Mouse (Mus musculus): ENCODE results near the gene Txlna.

Txlna gene

GRCm38 (mm10) chr4:129588865-129589264 is 52.0 kb downstream of the Txlna start:
- no peak for DNase-seq (ENCODE audit: extremely low read depth, low read depth)

GRCm38 (mm10) chr4:129586943-129587342 is 53.9 kb downstream of the Txlna start:
- no peak for DNase-seq (ENCODE audit: extremely low read depth, low read depth)

- DNase-seq (ENCODE audit: extremely low read depth, low read depth) = no peak
Measured at GRCm38 (mm10) chr4:129585773-129586172, 55.1 kb downstream of the Txlna start.

- DNase-seq (ENCODE audit: extremely low read depth, low read depth) = peak; percentile 56
Measured at GRCm38 (mm10) chr4:129584884-129585608, 55.8 kb downstream of the Txlna start.

- DNase-seq (ENCODE audit: extremely low read depth, low read depth) = no peak
Measured at GRCm38 (mm10) chr4:129584370-129584769, 56.5 kb downstream of the Txlna start.

- DNase-seq (ENCODE audit: extremely low read depth, low read depth) = no peak
Measured at GRCm38 (mm10) chr4:129582251-129582650, 58.6 kb downstream of the Txlna start.

GRCm38 (mm10) chr4:129580347-129580746 is 60.5 kb downstream of the Txlna start:
- DNase-seq (ENCODE audit: extremely low read depth, low read depth) = no peak

- DNase-seq (ENCODE audit: extremely low read depth, low read depth) = no peak
Measured at GRCm38 (mm10) chr4:129578466-129578865, 62.4 kb downstream of the Txlna start, which contains the start of gene Fam167b. Fam167b (minus strand) TSS chr4:129578549.

GRCm38 (mm10) chr4:129577688-129578087 is 63.2 kb downstream of the Txlna start:
- DNase-seq (ENCODE audit: extremely low read depth, low read depth) = no peak

- peak; percentile 22 for DNase-seq (ENCODE audit: extremely low read depth, low read depth)
Measured at GRCm38 (mm10) chr4:129576863-129577491, 63.9 kb downstream of the Txlna start.
